Mouse (Mus musculus): ENCODE results near the gene Rnf13.

DNA sequence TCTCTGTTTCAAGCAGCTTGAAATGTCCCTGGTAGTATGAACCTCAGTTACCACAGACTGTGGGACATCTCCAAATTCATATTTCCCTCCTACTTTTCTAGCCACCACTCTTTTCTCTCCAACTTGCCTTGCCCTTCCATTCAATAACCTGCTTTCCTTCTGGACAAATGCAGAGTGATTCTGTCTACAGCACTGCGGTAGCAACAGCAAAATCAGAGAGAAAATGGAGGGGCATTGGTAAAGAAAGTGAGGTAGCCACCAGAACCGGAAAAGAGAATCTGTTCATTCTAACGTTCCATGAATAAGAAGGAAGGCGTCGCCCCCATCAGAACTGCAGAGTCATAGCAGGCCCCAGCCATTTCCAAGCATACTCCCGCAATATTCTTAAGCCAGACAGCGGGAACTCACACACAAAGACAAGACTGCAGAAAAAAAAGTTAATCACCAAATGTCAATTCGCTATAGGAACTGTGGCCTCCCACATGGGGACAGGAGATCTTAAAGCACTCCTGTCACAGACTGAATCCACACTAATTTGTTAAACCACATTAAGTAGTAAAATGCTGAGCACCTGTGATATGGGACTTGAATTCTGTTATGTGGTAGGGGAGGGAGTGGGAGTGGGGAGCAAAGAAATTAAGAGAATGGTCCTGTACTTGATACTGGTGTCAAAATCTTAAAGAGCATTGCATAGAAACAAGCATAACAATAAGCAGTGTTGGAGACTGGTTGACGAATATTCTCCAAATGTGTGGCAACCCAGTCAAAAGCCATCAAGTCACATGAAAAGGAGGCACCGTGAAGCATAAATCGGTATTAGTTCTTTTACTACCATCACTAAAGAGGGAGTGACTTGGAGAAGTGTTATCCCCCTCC lies 110.2 kb downstream of the Rnf13 start:
- peak; percentile 35 for TF ChIP-seq CTCF (IDR thresholded peaks at IDR 0.05; ENCODE audit: low read depth)
- TF ChIP-seq EP300 (optimal IDR thresholded peaks at IDR 0.05), result no peak
